Mouse (Mus musculus) midbrain, embryonic 16.5 days (tissue): Measurements from ENCODE around the gene Zfand3. TPM values are rescaled to one million over a fixed set of nuclear protein-coding genes. Genes with fewer than 3 reads are reported as not detected.

Experiments
- ATAC-seq: fragments of 200-750 bp; cut with Nextera tagmentation; 2 replicates; pipeline ENCODE4 v1.8.0; 2017; ENCODE audit warnings: moderate TSS enrichment
- H3K27ac ChIP-seq: fragments of 300-500 bp; sonication (generic); 2 replicates; pipeline ENCODE4 v1.5.1; 2014; ENCODE audit warnings: mild to moderate bottlenecking, low read length, mixed read lengths
- H3K27me3 ChIP-seq: fragments of 300-500 bp; sonication (generic); 2 replicates; pipeline ENCODE4 v1.6.1; 2014; ENCODE audit warnings: low read depth, low read length, mixed read lengths; ENCODE audit not compliant: control insufficient read depth, insufficient read depth
- H3K36me3 ChIP-seq: fragments of 300-500 bp; sonication (generic); 2 replicates; pipeline ENCODE4 v1.6.1; 2014; ENCODE audit warnings: mild to moderate bottlenecking, low read length, moderate library complexity, mixed read lengths; ENCODE audit not compliant: control insufficient read depth, insufficient read depth
- H3K4me1 ChIP-seq: fragments of 300-500 bp; sonication (generic); 2 replicates; pipeline ENCODE4 v1.6.1; 2014; ENCODE audit warnings: mild to moderate bottlenecking, low read length, mixed read lengths; ENCODE audit not compliant: control insufficient read depth, insufficient read depth
- H3K4me2 ChIP-seq: fragments of 300-500 bp; sonication (generic); 2 replicates; pipeline ENCODE4 v1.6.1; 2014; ENCODE audit warnings: mild to moderate bottlenecking, low read length, mixed read lengths
- H3K4me3 ChIP-seq: fragments of 300-500 bp; sonication (generic); 2 replicates; pipeline ENCODE4 v1.5.1; 2014; ENCODE audit warnings: low read depth, mild to moderate bottlenecking, low read length, moderate library complexity, mixed read lengths
- H3K9ac ChIP-seq: fragments of 300-500 bp; sonication (generic); 2 replicates; pipeline ENCODE4 v1.6.1; 2014; ENCODE audit warnings: low read depth, low read length, mixed read lengths
- H3K9me3 ChIP-seq: fragments of 300-500 bp; sonication (generic); replicated peaks from 2 replicates; pipeline ENCODE4 v1.6.1; 2014; ENCODE audit warnings: mild to moderate bottlenecking, low read length, mixed read lengths; ENCODE audit not compliant: control insufficient read depth, poor library complexity, severe bottlenecking
- WGBS: fragments of 180-500 bp; shearing (Covaris S2); extraction: QIAGEN DNeasy Blood & Tissue Kit; methylation state at CpG from one replicate; pipeline ENCODE4 v1.1.7; 2014; 5-methylcytosine and 5-hydroxymethylcytosine counted together
- polyA plus RNA-seq: library from polyadenylated mRNA; unstranded; fragments of >200 nt; fragmentation: Nextera tagmentation; extraction: Ambion mirVana; gene quantifications from 2 replicates; pipeline ENCODE4 v1.2.1, GENCODE M21; 2015

Gene Zfand3
- polyA plus RNA-seq, 1 experiment from 2014 or later: 48.7 TPM

GRCm38 (mm10) chr17:30072613-30073012 is 68.1 kb downstream of the Zfand3 start:
- Histone ChIP-seq H3K27ac (no peak overlapping the region), H3K27me3 (no peaks in the 10 kb centered on the region), H3K36me3 (no peaks in the 10 kb centered on the region), H3K9me3 (no peaks in the 10 kb centered on the region), H3K4me1 (peaks cover 6% of the 10 kb centered on the region; the same call in 1 of the 2 replicates), H3K4me3 (no peak overlapping the region), H3K4me2 (no peak overlapping the region), H3K9ac (no peak overlapping the region)
- no peak for ATAC-seq
- 90% methylated on average over 3 of the region's 3 CpGs for WGBS

GRCm38 (mm10) chr17:30075896-30076295 is 71.4 kb downstream of the Zfand3 start:
- H3K4me1 ChIP-seq: peaks cover 11% of the 10 kb centered on the region
- no peaks in the 10 kb centered on the region for H3K27me3 ChIP-seq
- 56% methylated on average over 5 of the region's 5 CpGs for WGBS
- no peak overlapping the region for H3K9ac ChIP-seq
- no peak overlapping the region for H3K4me3 ChIP-seq
- ATAC-seq: no peak
- H3K9me3 ChIP-seq: no peaks in the 10 kb centered on the region
- no peak overlapping the region for H3K4me2 ChIP-seq
- H3K27ac ChIP-seq: 0 out of 2 replicates have a peak overlapping the region, but pooled peaks have one; percentile 33
- H3K36me3 ChIP-seq: no peaks in the 10 kb centered on the region

GRCm38 (mm10) chr17:30084007-30084406 is 79.5 kb downstream of the Zfand3 start:
- Histone ChIP-seq H3K4me2 (no peak overlapping the region), H3K9ac (no peak overlapping the region), H3K27me3 (no peaks in the 10 kb centered on the region), H3K36me3 (no peaks in the 10 kb centered on the region), H3K9me3 (no peaks in the 10 kb centered on the region), H3K4me1 (peaks cover 5% of the 10 kb centered on the region; the same call in 1 of the 2 replicates), H3K4me3 (no peak overlapping the region), H3K27ac (no peak overlapping the region)
- WGBS: 79% methylated on average over 4 of the region's 4 CpGs
- no peak for ATAC-seq

- no peak overlapping the region for H3K4me3 ChIP-seq
- no peak overlapping the region for H3K4me2 ChIP-seq
- H3K36me3 ChIP-seq: no peaks in the 10 kb centered on the region
- H3K9ac ChIP-seq: no peak overlapping the region
- no peaks in the 10 kb centered on the region for H3K27me3 ChIP-seq
- no peak for ATAC-seq
- H3K4me1 ChIP-seq: no peaks in the 10 kb centered on the region
- no peak overlapping the region for H3K27ac ChIP-seq
- 94% methylated on average over 6 of the region's 7 CpGs for WGBS
- no peaks in the 10 kb centered on the region for H3K9me3 ChIP-seq
Observed at GRCm38 (mm10) chr17:30086695-30087094, 82.2 kb downstream of the Zfand3 start.

- Histone ChIP-seq H3K4me3 (no peak overlapping the region), H3K4me2 (no peak overlapping the region), H3K9me3 (no peaks in the 10 kb centered on the region), H3K4me1 (no peaks in the 10 kb centered on the region), H3K36me3 (no peaks in the 10 kb centered on the region), H3K27me3 (no peaks in the 10 kb centered on the region), H3K27ac (no peak overlapping the region), H3K9ac (no peak overlapping the region)
- 96% methylated on average over 3 of the region's 3 CpGs for WGBS
- no peak for ATAC-seq
Observed at GRCm38 (mm10) chr17:30088431-30088830, 83.9 kb downstream of the Zfand3 start.

GRCm38 (mm10) chr17:30090416-30090815 is 85.9 kb downstream of the Zfand3 start:
- no peaks in the 10 kb centered on the region for H3K9me3 ChIP-seq
- H3K4me3 ChIP-seq: no peak overlapping the region
- H3K4me1 ChIP-seq: no peaks in the 10 kb centered on the region
- H3K27ac ChIP-seq: no peak overlapping the region
- H3K36me3 ChIP-seq: no peaks in the 10 kb centered on the region
- 85% methylated on average over 3 of the region's 3 CpGs for WGBS
- H3K4me2 ChIP-seq: no peak overlapping the region
- H3K27me3 ChIP-seq: no peaks in the 10 kb centered on the region
- no peak for ATAC-seq
- no peak overlapping the region for H3K9ac ChIP-seq

- H3K27ac ChIP-seq: no peak overlapping the region
- H3K4me3 ChIP-seq: no peak overlapping the region
- H3K4me1 ChIP-seq: 0 out of 2 replicates have a peak, but pooled peaks cover 2% of the 10 kb centered on the region
- ATAC-seq: no peak
- WGBS: 97% methylated on average over 2 of the region's 2 CpGs
- no peaks in the 10 kb centered on the region for H3K9me3 ChIP-seq
- H3K36me3 ChIP-seq: no peaks in the 10 kb centered on the region
- no peak overlapping the region for H3K9ac ChIP-seq
- H3K4me2 ChIP-seq: no peak overlapping the region
- H3K27me3 ChIP-seq: no peaks in the 10 kb centered on the region
Observed at GRCm38 (mm10) chr17:30093148-30093749, 88.7 kb downstream of the Zfand3 start.

GRCm38 (mm10) chr17:30097156-30097555 is 92.6 kb downstream of the Zfand3 start:
- H3K36me3 ChIP-seq: no peaks in the 10 kb centered on the region
- no peaks in the 10 kb centered on the region for H3K9me3 ChIP-seq
- H3K4me1 ChIP-seq: peaks cover 18% of the 10 kb centered on the region
- no peak overlapping the region for H3K9ac ChIP-seq
- 88% methylated on average over 5 of the region's 5 CpGs for WGBS
- H3K4me3 ChIP-seq: no peak overlapping the region
- H3K27ac ChIP-seq: no peak overlapping the region
- no peak overlapping the region for H3K4me2 ChIP-seq
- ATAC-seq: no peak
- H3K27me3 ChIP-seq: no peaks in the 10 kb centered on the region

- H3K4me1 ChIP-seq: peaks cover 21% of the 10 kb centered on the region
- H3K27me3 ChIP-seq: no peaks in the 10 kb centered on the region
- H3K27ac ChIP-seq: no peak overlapping the region
- no peak overlapping the region for H3K9ac ChIP-seq
- WGBS: 68% methylated on average over 4 of the region's 4 CpGs
- no peaks in the 10 kb centered on the region for H3K36me3 ChIP-seq
- ATAC-seq: no peak
- H3K9me3 ChIP-seq: no peaks in the 10 kb centered on the region
- no peak overlapping the region for H3K4me2 ChIP-seq
- no peak overlapping the region for H3K4me3 ChIP-seq
Observed at GRCm38 (mm10) chr17:30097677-30098076, 93.1 kb downstream of the Zfand3 start.
